Mouse (Mus musculus): Measurements from ENCODE around the gene Enthd1. TPM values are rescaled to one million over a fixed set of nuclear protein-coding genes. Genes with fewer than 3 reads are reported as not detected.
A peak's percentile ranks its signal among the peaks of the same experiment; 100 is the strongest.

Gene Enthd1
- total and polyA plus RNA-seq, 2 experiments from 2014 or later, result not detected

DNA sequence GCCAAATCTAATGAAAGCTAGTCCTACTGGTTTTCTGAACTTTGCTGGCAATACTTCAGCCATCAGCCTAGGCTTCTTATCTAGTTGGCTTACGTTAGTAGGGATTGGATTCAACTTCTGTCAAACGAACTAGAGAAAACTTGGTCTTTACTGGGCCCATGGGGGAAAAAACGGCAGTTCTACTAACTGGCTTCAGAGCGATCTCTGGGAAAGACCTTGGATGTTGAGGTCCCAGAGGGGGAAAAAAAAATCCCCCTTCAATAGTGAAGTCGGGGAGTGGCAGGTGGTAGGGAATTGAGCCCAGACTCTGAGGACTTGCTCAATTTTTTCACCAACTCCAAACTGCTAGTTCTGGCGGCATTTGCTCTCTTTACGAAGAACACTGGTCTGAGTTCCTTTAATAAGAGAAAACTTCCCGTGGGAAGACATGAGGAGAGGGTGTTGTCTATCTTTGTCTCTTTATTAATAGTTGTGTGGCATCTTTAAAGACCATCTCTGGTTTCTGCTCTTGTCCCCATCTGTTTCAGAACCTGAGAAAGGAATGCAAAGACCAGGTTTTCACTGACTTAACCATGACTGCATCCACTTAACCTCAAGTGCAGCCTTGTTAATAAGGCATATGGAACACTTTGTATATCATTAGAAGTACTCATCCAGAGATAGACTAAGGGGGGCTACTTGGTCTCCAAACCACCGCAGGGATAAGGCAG, 8.0 kb upstream of the Enthd1 start:
- H3K27me3 ChIP-seq (ENCODE audit: control insufficient read depth, insufficient read depth, low read length), result 0 out of 2 replicates have a peak, but pooled peaks cover 24% of the 10 kb centered on the region
- 0 out of 2 replicates have a peak, but pooled peaks cover 5% of the 10 kb centered on the region for H3K4me1 ChIP-seq (ENCODE audit: control insufficient read depth, insufficient read depth)
- H3K9me3 ChIP-seq (replicated peaks; ENCODE audit: control insufficient read depth, low read length), result no peaks in the 10 kb centered on the region
- no peaks in the 10 kb centered on the region for H3K36me3 ChIP-seq (replicated peaks; ENCODE audit: control insufficient read depth, insufficient read depth, low read length)
- DNase-seq (ENCODE audit: low spot score) (no peak), ATAC-seq (ENCODE audit: insufficient read depth, low read depth) (no peak)
- H3K27ac ChIP-seq (ENCODE audit: low read depth), result no peak overlapping the region
- TF ChIP-seq CTCF (IDR thresholded peaks at IDR 0.05; ENCODE audit: low read depth), result no peak
- TF ChIP-seq EP300 (IDR thresholded peaks at IDR 0.05; ENCODE audit: low read depth), result no peak
- 56% methylated on average over 9 of the region's 9 CpGs for WGBS
- H3K4me2 ChIP-seq (ENCODE audit: low read depth, low read length), result no peak overlapping the region; the same call in 1 of the 2 replicates
- H3K4me3 ChIP-seq (ENCODE audit: low read depth, low read length), result peak overlapping the region; percentile 23; the same call in 1 of the 2 replicates
- H3K9ac ChIP-seq (replicated peaks; ENCODE audit: low read depth, low read length), result no peak overlapping the region; the same call in 1 of the 2 replicates

GRCm38 (mm10) chr15:80572291-80572690, 7.3 kb upstream of the Enthd1 start, which contains the start of gene Grap2:
TSS of gene Grap2 (plus strand) at chr15:80572594.
- Histone ChIP-seq H3K27me3 (ENCODE audit: control insufficient read depth, insufficient read depth, low read length) (0 out of 2 replicates have a peak, but pooled peaks cover 26% of the 10 kb centered on the region), H3K9me3 (replicated peaks; ENCODE audit: control insufficient read depth, low read length) (no peaks in the 10 kb centered on the region), H3K27ac (ENCODE audit: low read depth) (peak within 1 kb of the TSS; percentile 59; the same call in 1 of the 2 replicates), H3K9ac (replicated peaks; ENCODE audit: low read depth, low read length) (no peak within 1 kb of the TSS; the same call in 1 of the 2 replicates), H3K36me3 (replicated peaks; ENCODE audit: control insufficient read depth, insufficient read depth, low read length) (no peaks in the 10 kb centered on the region), H3K4me2 (ENCODE audit: low read depth, low read length) (no peak within 1 kb of the TSS; the same call in 1 of the 2 replicates), H3K4me1 (ENCODE audit: control insufficient read depth, insufficient read depth) (0 out of 2 replicates have a peak, but pooled peaks cover under 1% of the 10 kb centered on the region), H3K4me3 (ENCODE audit: low read depth, low read length) (peak within 1 kb of the TSS; percentile 23; the same call in 1 of the 2 replicates)
- WGBS, result 57% methylated on average over 12 of the region's 12 CpGs
- TF ChIP-seq CTCF (IDR thresholded peaks at IDR 0.05; ENCODE audit: low read depth), result no peak
- ATAC-seq (ENCODE audit: insufficient read depth, low read depth) (no peak), DNase-seq (ENCODE audit: low spot score) (no peak)

DNA sequence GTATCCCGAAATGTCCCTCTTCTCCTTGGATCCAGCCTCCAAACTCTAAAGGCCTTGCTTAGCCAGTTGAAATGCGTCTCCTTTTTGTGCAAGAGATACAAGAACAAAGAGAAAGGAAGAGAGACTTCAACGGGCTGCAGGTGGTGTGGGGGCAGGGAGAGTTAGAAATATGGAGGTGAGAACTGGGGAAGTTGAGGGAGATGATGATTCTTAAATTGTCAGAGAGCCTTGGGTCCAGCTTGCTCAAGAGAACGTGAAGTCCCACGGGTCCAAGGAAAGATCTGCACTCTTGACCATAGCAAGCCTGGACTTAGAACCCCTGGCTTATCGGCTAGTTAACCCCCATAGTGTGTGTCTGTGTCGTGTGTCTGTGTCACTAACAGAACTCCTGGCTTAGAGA, 6.7 kb upstream of the Enthd1 start:
- 49% methylated on average over 7 of the region's 7 CpGs for WGBS
- Histone ChIP-seq H3K9me3 (replicated peaks; ENCODE audit: control insufficient read depth, low read length) (no peaks in the 10 kb centered on the region), H3K36me3 (replicated peaks; ENCODE audit: control insufficient read depth, insufficient read depth, low read length) (no peaks in the 10 kb centered on the region), H3K27ac (ENCODE audit: low read depth) (peak overlapping the region; percentile 59; the same call in 1 of the 2 replicates), H3K4me1 (ENCODE audit: control insufficient read depth, insufficient read depth) (no peaks in the 10 kb centered on the region), H3K4me2 (ENCODE audit: low read depth, low read length) (no peak overlapping the region; the same call in 1 of the 2 replicates), H3K27me3 (ENCODE audit: control insufficient read depth, insufficient read depth, low read length) (0 out of 2 replicates have a peak, but pooled peaks cover 26% of the 10 kb centered on the region), H3K4me3 (ENCODE audit: low read depth, low read length) (no peak overlapping the region; the same call in 1 of the 2 replicates), H3K9ac (replicated peaks; ENCODE audit: low read depth, low read length) (no peak overlapping the region)
- TF ChIP-seq EP300 (IDR thresholded peaks at IDR 0.05; ENCODE audit: low read depth) (no peak), CTCF (IDR thresholded peaks at IDR 0.05; ENCODE audit: low read depth) (no peak)
- ATAC-seq (ENCODE audit: insufficient read depth, low read depth), result no peak
- no peak for DNase-seq (ENCODE audit: low spot score)

DNA sequence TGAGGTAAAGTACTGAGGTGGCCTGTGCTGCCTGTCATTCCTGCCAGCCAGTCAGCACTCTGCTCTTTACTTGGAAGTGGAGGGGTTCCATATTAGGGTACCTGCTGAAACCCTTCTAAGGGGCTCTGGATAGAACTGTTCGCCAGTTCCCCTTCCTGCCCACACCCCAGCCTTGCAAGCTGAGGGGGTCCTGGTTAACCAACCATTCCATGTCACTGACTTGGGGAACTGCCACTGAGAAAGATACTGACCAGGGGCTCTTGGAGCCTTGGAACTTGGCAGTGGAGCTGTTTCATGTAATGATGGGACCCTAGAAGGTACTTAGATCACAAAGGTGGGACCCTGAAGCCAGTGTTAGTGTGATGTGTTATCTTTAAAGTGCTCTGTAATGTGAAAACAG, 5.3 kb upstream of the Enthd1 start:
- H3K27me3 ChIP-seq (ENCODE audit: control insufficient read depth, insufficient read depth, low read length), result 0 out of 2 replicates have a peak, but pooled peaks cover 22% of the 10 kb centered on the region
- no peak overlapping the region for H3K9ac ChIP-seq (replicated peaks; ENCODE audit: low read depth, low read length)
- WGBS, result 72% methylated on average over 1 of the region's 1 CpGs
- no peaks in the 10 kb centered on the region for H3K4me1 ChIP-seq (ENCODE audit: control insufficient read depth, insufficient read depth)
- DNase-seq (ENCODE audit: low spot score) (no peak), ATAC-seq (ENCODE audit: insufficient read depth, low read depth) (no peak)
- no peak overlapping the region for H3K27ac ChIP-seq (ENCODE audit: low read depth)
- H3K36me3 ChIP-seq (replicated peaks; ENCODE audit: control insufficient read depth, insufficient read depth, low read length), result no peaks in the 10 kb centered on the region
- no peak overlapping the region for H3K4me2 ChIP-seq (ENCODE audit: low read depth, low read length)
- H3K9me3 ChIP-seq (replicated peaks; ENCODE audit: control insufficient read depth, low read length), result no peaks in the 10 kb centered on the region
- H3K4me3 ChIP-seq (ENCODE audit: low read depth, low read length), result no peak overlapping the region
- no peak for TF ChIP-seq EP300 (IDR thresholded peaks at IDR 0.05; ENCODE audit: low read depth)
- no peak for TF ChIP-seq CTCF (IDR thresholded peaks at IDR 0.05; ENCODE audit: low read depth)

DNA sequence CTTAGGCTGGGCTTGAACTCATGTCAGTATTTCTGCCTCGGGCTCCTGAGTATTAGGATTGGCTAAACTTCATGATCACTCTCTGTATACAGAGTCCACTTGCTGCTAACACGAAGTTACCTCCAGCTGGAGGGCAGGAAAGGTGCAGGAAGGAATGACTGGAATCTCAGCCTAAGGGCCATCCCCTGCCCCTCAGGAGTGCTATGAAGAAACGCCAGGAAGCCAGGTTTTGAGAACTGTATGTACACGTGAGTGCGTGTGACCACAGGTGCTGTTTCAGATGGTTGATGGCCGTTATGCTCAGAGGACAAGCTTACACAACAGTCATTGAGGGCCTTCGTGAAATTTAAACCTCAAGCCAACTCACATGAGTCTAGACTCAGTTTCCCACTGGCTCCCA, 4.2 kb upstream of the Enthd1 start:
- TF ChIP-seq CTCF (IDR thresholded peaks at IDR 0.05; ENCODE audit: low read depth), result no peak
- no peak for TF ChIP-seq EP300 (IDR thresholded peaks at IDR 0.05; ENCODE audit: low read depth)
- Histone ChIP-seq H3K27ac (ENCODE audit: low read depth) (no peak overlapping the region), H3K9ac (replicated peaks; ENCODE audit: low read depth, low read length) (no peak overlapping the region), H3K36me3 (replicated peaks; ENCODE audit: control insufficient read depth, insufficient read depth, low read length) (no peaks in the 10 kb centered on the region), H3K9me3 (replicated peaks; ENCODE audit: control insufficient read depth, low read length) (no peaks in the 10 kb centered on the region), H3K4me2 (ENCODE audit: low read depth, low read length) (no peak overlapping the region), H3K4me3 (ENCODE audit: low read depth, low read length) (no peak overlapping the region), H3K27me3 (ENCODE audit: control insufficient read depth, insufficient read depth, low read length) (0 out of 2 replicates have a peak, but pooled peaks cover 22% of the 10 kb centered on the region), H3K4me1 (ENCODE audit: control insufficient read depth, insufficient read depth) (no peaks in the 10 kb centered on the region)
- 72% methylated on average over 7 of the region's 7 CpGs for WGBS
- DNase-seq (ENCODE audit: low spot score) (no peak), ATAC-seq (ENCODE audit: insufficient read depth, low read depth) (no peak)

Data from heart, postnatal 0 days (tissue).